Mouse (Mus musculus): ENCODE data around the gene Sun3. TPM values are rescaled to one million over a fixed set of nuclear protein-coding genes. Genes with fewer than 3 reads are reported as not detected.

Gene Sun3
- total RNA-seq (2015) (not detected in 2 replicates), total RNA-seq (2017) (not detected in 2 replicates)

GRCm38 (mm10) chr11:9048703-9049060 lies at the start of gene Sun3:
Gene Sun3 (minus strand): TSS chr11:9048991.
- peak; percentile 43 for ATAC-seq (replicated peaks; ENCODE audit: poor library complexity)

GRCm38 (mm10) chr11:9076444-9076843 lies 27.7 kb upstream of the Sun3 start:
- ATAC-seq (replicated peaks; ENCODE audit: poor library complexity), result no peak

- ATAC-seq (replicated peaks; ENCODE audit: poor library complexity), result peak; percentile 48
Measured at GRCm38 (mm10) chr11:9060484-9060883, 11.7 kb upstream of the Sun3 start.

GRCm38 (mm10) chr11:9060029-9060428 lies 11.2 kb upstream of the Sun3 start:
- peak; percentile 87 for ATAC-seq (replicated peaks; ENCODE audit: poor library complexity)

GRCm38 (mm10) chr11:9057711-9058110 lies 8.9 kb upstream of the Sun3 start:
- no peak for ATAC-seq (replicated peaks; ENCODE audit: poor library complexity)

- ATAC-seq (replicated peaks; ENCODE audit: poor library complexity), result peak; percentile 36
Measured at GRCm38 (mm10) chr11:9056937-9057336, 8.1 kb upstream of the Sun3 start.

GRCm38 (mm10) chr11:9051895-9052294 lies 3.1 kb upstream of the Sun3 start:
- ATAC-seq (replicated peaks; ENCODE audit: poor library complexity), result no peak

- no peak for ATAC-seq (replicated peaks; ENCODE audit: poor library complexity)
Measured at GRCm38 (mm10) chr11:9050241-9050640, 1.4 kb upstream of the Sun3 start.

- ATAC-seq (replicated peaks; ENCODE audit: poor library complexity), result peak; percentile 98
Measured at GRCm38 (mm10) chr11:9048011-9048702, 634 bp downstream of the Sun3 start, which contains the start of gene Gm11992. Gene Gm11992 (plus strand): TSS chr11:9048594.

GRCm38 (mm10) chr11:9047044-9047443 lies 1.7 kb downstream of the Sun3 start:
- ATAC-seq (replicated peaks; ENCODE audit: poor library complexity), result no peak

- ATAC-seq (replicated peaks; ENCODE audit: poor library complexity), result no peak
Measured at GRCm38 (mm10) chr11:9046546-9046945, 2.2 kb downstream of the Sun3 start.

GRCm38 (mm10) chr11:9031530-9031929 lies 17.3 kb downstream of the Sun3 start:
- peak; percentile 61 for ATAC-seq (replicated peaks; ENCODE audit: poor library complexity)

GRCm38 (mm10) chr11:9025211-9025610 lies 23.6 kb downstream of the Sun3 start:
- ATAC-seq (replicated peaks; ENCODE audit: poor library complexity), result no peak

GRCm38 (mm10) chr11:9024782-9025181 lies 24.0 kb downstream of the Sun3 start:
- no peak for ATAC-seq (replicated peaks; ENCODE audit: poor library complexity)

GRCm38 (mm10) chr11:9020207-9020606 lies 28.6 kb downstream of the Sun3 start:
- no peak for ATAC-seq (replicated peaks; ENCODE audit: poor library complexity)

- ATAC-seq (replicated peaks; ENCODE audit: poor library complexity), result no peak
Measured at GRCm38 (mm10) chr11:9018491-9019267, 30.1 kb downstream of the Sun3 start.

GRCm38 (mm10) chr11:9014740-9015139 lies 34.1 kb downstream of the Sun3 start:
- no peak for ATAC-seq (replicated peaks; ENCODE audit: poor library complexity)

- peak; percentile 15; the same call in 1 of the 2 replicates for ATAC-seq (replicated peaks; ENCODE audit: poor library complexity)
Measured at GRCm38 (mm10) chr11:9011348-9011747, 37.4 kb downstream of the Sun3 start.

GRCm38 (mm10) chr11:9010853-9011339 lies 37.9 kb downstream of the Sun3 start, which contains the start of gene Hus1:
Gene Hus1 (minus strand): TSS chr11:9011191.
- peak; percentile 94 for ATAC-seq (replicated peaks; ENCODE audit: poor library complexity)

- peak; percentile 59 for ATAC-seq (replicated peaks; ENCODE audit: poor library complexity)
Measured at GRCm38 (mm10) chr11:9010416-9010815, 38.4 kb downstream of the Sun3 start.

GRCm38 (mm10) chr11:9008761-9009160 lies 40.0 kb downstream of the Sun3 start:
- no peak for ATAC-seq (replicated peaks; ENCODE audit: poor library complexity)

- no peak for ATAC-seq (replicated peaks; ENCODE audit: poor library complexity)
Measured at GRCm38 (mm10) chr11:8988084-8988483, 60.7 kb downstream of the Sun3 start.

Data from megakaryocyte progenitor cell, adult 5-6 weeks (primary cell).